Mouse (Mus musculus) neural tube, embryonic 11.5 days (tissue): ENCODE data around the gene Abhd5. TPM values are rescaled to one million over a fixed set of nuclear protein-coding genes. Genes with fewer than 3 reads are reported as not detected.

ENCODE experiments used
- ATAC-seq: fragments of 200-750 bp; cut with Nextera tagmentation; 2 replicates; pipeline ENCODE4 v1.8.0; 2017; ENCODE audit warnings: moderate number of reproducible peaks, mild to moderate bottlenecking, moderate TSS enrichment, moderate library complexity; ENCODE audit not compliant: insufficient read depth, low FRiP score, low TSS enrichment
- DNase-seq: peaks from one replicate; pipeline ENCODE4 v3.0.0-alpha.2; 2015; ENCODE audit warnings: low spot score
- H3K27ac ChIP-seq: fragments of 300-500 bp; sonication (generic); 2 replicates; pipeline ENCODE4 v1.5.1; 2014; ENCODE audit warnings: low read depth, mild to moderate bottlenecking, low read length
- H3K27me3 ChIP-seq: fragments of 300-500 bp; sonication (generic); 2 replicates; pipeline ENCODE4 v1.6.1; 2014; ENCODE audit warnings: mild to moderate bottlenecking, low read length, mixed read lengths; ENCODE audit not compliant: control insufficient read depth, insufficient read depth
- H3K36me3 ChIP-seq: fragments of 300-500 bp; sonication (generic); 2 replicates; pipeline ENCODE4 v1.6.1; 2014; ENCODE audit warnings: mild to moderate bottlenecking, low read length, moderate library complexity, mixed read lengths; ENCODE audit not compliant: control insufficient read depth, insufficient read depth
- H3K4me1 ChIP-seq: fragments of 300-500 bp; sonication (generic); 2 replicates; pipeline ENCODE4 v1.6.1; 2014; ENCODE audit warnings: low read length, mixed read lengths; ENCODE audit not compliant: control insufficient read depth, insufficient read depth
- H3K4me2 ChIP-seq: fragments of 300-500 bp; sonication (generic); 2 replicates; pipeline ENCODE4 v1.6.1; 2014; ENCODE audit warnings: low read depth, mild to moderate bottlenecking, moderate library complexity
- H3K4me3 ChIP-seq: fragments of 300-500 bp; sonication (generic); 2 replicates; pipeline ENCODE4 v1.5.1; 2014; ENCODE audit warnings: low read depth, low read length
- H3K9ac ChIP-seq: fragments of 300-500 bp; sonication (generic); 2 replicates; pipeline ENCODE4 v1.6.1; 2014; ENCODE audit warnings: mild to moderate bottlenecking, low read length
- H3K9me3 ChIP-seq: fragments of 300-500 bp; sonication (generic); 2 replicates; pipeline ENCODE4 v1.6.1; 2016; ENCODE audit warnings: low read length; ENCODE audit not compliant: control insufficient read depth
- WGBS: fragments of 180-500 bp; shearing (Covaris S2); extraction: QIAGEN DNeasy Blood & Tissue Kit; methylation state at CpG from one replicate; pipeline ENCODE4 v1.1.7; 2014; 5-methylcytosine and 5-hydroxymethylcytosine counted together
- polyA plus RNA-seq: library from polyadenylated mRNA; unstranded; fragments of >200 nt; fragmentation: Nextera tagmentation; extraction: Ambion mirVana; gene quantifications from 2 replicates; pipeline ENCODE4 v1.2.1, GENCODE M21; 2014

Abhd5 gene
- polyA plus RNA-seq, 1 experiment from 2014 or later: 19.8 TPM

DNA sequence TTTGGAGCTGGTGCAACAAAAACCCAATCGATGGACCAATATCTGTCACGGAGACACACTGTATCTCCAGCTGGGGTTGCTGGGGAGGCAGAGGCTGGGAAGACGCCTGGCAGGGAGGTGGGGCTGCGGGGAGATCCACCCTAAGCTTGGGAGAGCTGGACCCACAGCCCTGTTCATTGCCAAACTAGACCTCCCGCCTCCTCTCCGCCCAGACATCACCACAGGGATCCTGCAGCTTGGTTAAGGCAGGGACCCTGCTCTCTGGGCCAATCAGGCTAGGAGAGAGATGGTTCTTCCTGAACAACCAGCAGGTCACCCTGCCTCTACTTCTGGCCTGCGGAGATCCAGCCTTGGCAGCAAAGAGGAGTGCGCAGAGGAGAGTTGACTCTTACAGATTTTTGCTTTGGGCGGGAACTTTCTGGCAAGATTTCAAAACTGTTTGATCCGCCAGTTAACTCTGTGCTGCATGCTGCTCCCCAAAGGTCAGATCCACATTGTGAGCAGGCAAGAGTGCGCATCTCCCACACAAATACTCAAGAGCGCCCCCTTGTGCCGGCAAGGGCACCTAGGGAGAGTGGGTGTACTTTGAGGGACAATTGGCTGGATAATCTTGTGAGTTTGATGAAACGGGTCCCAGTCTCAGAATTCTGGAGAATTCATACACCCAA lies 73.7 kb downstream of the Abhd5 start:
- no peak overlapping the region for H3K4me3 ChIP-seq
- no peak for ATAC-seq
- H3K4me1 ChIP-seq: no peaks in the 10 kb centered on the region
- no peaks in the 10 kb centered on the region for H3K9me3 ChIP-seq
- no peaks in the 10 kb centered on the region for H3K36me3 ChIP-seq
- no peak overlapping the region for H3K27ac ChIP-seq
- no peaks in the 10 kb centered on the region for H3K27me3 ChIP-seq
- DNase-seq: no peak
- WGBS: 49% methylated on average over 14 of the region's 14 CpGs
- no peak overlapping the region for H3K9ac ChIP-seq
- no peak overlapping the region for H3K4me2 ChIP-seq

DNA sequence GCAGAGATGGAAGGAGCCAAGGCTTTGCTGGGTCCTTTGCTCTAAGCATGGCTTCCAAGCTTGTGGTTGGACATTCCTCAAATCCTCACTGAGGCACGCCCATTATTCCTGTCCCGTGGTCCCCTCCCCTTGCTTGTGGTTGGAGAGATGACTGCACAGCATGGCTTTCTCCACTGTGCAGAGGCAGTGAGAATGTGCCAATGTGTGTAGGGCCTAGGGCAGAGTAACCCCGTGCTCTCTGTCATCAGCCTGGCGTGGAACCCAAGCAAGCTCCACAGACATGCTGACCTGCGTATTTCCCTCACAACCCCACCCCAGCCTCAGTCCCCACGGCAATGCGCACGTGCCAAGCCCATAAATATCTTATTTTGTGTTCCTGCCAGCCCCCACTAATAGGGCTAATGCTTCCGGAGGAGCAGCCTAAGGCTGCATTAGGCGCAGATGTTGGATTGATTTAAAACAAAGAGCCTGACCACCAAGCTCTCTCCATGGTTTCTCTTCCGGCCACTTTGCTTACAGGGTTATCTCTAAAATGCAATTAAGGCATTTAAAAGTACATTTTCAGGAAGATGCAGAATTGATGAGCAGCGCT lies 77.7 kb downstream of the Abhd5 start:
- ATAC-seq: no peak
- Histone ChIP-seq H3K4me2 (no peak overlapping the region), H3K36me3 (no peaks in the 10 kb centered on the region), H3K4me3 (no peak overlapping the region), H3K9me3 (no peaks in the 10 kb centered on the region), H3K27me3 (no peaks in the 10 kb centered on the region), H3K4me1 (no peaks in the 10 kb centered on the region), H3K27ac (no peak overlapping the region), H3K9ac (no peak overlapping the region)
- 83% methylated on average over 12 of the region's 12 CpGs for WGBS
- no peak for DNase-seq

DNA sequence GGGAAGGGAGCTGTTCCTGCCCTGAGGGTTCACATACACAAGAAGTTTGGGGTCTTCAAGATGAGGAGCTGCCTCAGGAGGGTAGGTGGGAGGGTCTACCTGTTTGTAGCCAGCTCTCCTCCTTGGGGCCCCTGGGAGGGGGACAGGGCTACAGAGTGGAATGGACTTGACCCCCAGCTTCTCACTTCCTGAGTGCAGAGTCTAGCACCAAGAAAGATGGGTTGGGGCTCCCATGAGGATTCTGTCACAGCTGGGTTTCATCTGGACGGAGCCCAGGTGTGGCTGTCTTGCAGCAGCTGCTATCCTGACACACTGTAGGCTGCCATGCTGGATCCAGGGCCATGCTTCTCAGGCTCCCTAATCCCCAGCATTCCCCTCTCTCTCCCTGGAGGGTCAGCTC lies 78.3 kb downstream of the Abhd5 start:
- Histone ChIP-seq H3K9me3 (no peaks in the 10 kb centered on the region), H3K9ac (no peak overlapping the region), H3K27me3 (no peaks in the 10 kb centered on the region), H3K27ac (no peak overlapping the region), H3K4me1 (no peaks in the 10 kb centered on the region), H3K36me3 (no peaks in the 10 kb centered on the region), H3K4me3 (no peak overlapping the region), H3K4me2 (no peak overlapping the region)
- whole genome bisulfite sequencing: 87% methylated on average over 1 of the region's 1 CpGs
- DNase-seq (no peak), ATAC-seq (no peak)

Other genes starting within 250 kb of the Abhd5 start
- 30.6 and 33.2 TPM in 2 replicates for gene Snrk, start 234.3 kb upstream of the Abhd5 start, polyA plus RNA-seq
- gene Ano10, start 57.2 kb upstream of the Abhd5 start, polyA plus RNA-seq: 52.7 and 55.4 TPM in 2 replicates